Mouse (Mus musculus) heart, embryonic 11.5 days (tissue): ENCODE measurements around the gene Rfxap. TPM values are rescaled to one million over a fixed set of nuclear protein-coding genes. Genes with fewer than 3 reads are reported as not detected.
A peak's percentile ranks its signal among the peaks of the same experiment; 100 is the strongest.
"Not testable (repeated sequence)": the region's sequence is repeated elsewhere in the genome, so short reads cannot be mapped to it uniquely, and the experiment has no call there.

Experiments used
- ATAC-seq: fragments of 200-750 bp; cut with Nextera tagmentation; replicated peaks from 2 replicates; pipeline ENCODE4 v1.8.0; 2017; ENCODE audit warnings: moderate library complexity; ENCODE audit not compliant: insufficient number of reproducible peaks, low FRiP score, low TSS enrichment
- H3K27ac ChIP-seq: fragments of 300-500 bp; sonication (generic); 2 replicates; pipeline ENCODE4 v1.5.1; 2014; ENCODE audit warnings: mild to moderate bottlenecking, low read depth, low read length
- H3K27me3 ChIP-seq: fragments of 300-500 bp; sonication (generic); 2 replicates; pipeline ENCODE4 v1.6.1; 2014; ENCODE audit warnings: mild to moderate bottlenecking, low read length, mixed read lengths; ENCODE audit not compliant: control insufficient read depth, insufficient read depth
- H3K36me3 ChIP-seq: fragments of 300-500 bp; sonication (generic); 2 replicates; pipeline ENCODE4 v1.6.1; 2014; ENCODE audit warnings: mild to moderate bottlenecking, low read length, moderate library complexity, mixed read lengths; ENCODE audit not compliant: control insufficient read depth, insufficient read depth
- H3K4me1 ChIP-seq: fragments of 300-500 bp; sonication (generic); 2 replicates; pipeline ENCODE4 v1.6.1; 2014; ENCODE audit warnings: low read length; ENCODE audit not compliant: control insufficient read depth, insufficient read depth
- H3K4me2 ChIP-seq: fragments of 300-500 bp; sonication (generic); 2 replicates; pipeline ENCODE4 v1.6.1; 2014; ENCODE audit warnings: mild to moderate bottlenecking, moderate library complexity
- H3K4me3 ChIP-seq: fragments of 300-500 bp; sonication (generic); 2 replicates; pipeline ENCODE4 v1.5.1; 2014; ENCODE audit warnings: low read depth, low read length
- H3K9ac ChIP-seq: fragments of 300-500 bp; sonication (generic); 2 replicates; pipeline ENCODE4 v1.6.1; 2014; ENCODE audit warnings: mild to moderate bottlenecking, low read depth, low read length, moderate library complexity
- H3K9me3 ChIP-seq: fragments of 300-500 bp; sonication (generic); replicated peaks from 2 replicates; pipeline ENCODE4 v1.6.1; 2016; ENCODE audit warnings: low read length; ENCODE audit not compliant: control insufficient read depth
- WGBS: fragments of 180-500 bp; shearing (Covaris S2); extraction: QIAGEN DNeasy Blood & Tissue Kit; methylation state at CpG from one replicate; pipeline ENCODE4 v1.1.7; 2014; ENCODE audit not compliant: insufficient replicate concordance; 5-methylcytosine and 5-hydroxymethylcytosine counted together
- polyA plus RNA-seq: library from polyadenylated mRNA; unstranded; fragments of >200 nt; fragmentation: Nextera tagmentation; extraction: Ambion mirVana; gene quantifications from 2 replicates; pipeline ENCODE4 v1.2.1, GENCODE M21; 2014

Rfxap gene
- polyA plus RNA-seq, 1 experiment from 2014 or later, result 34.3 TPM

DNA sequence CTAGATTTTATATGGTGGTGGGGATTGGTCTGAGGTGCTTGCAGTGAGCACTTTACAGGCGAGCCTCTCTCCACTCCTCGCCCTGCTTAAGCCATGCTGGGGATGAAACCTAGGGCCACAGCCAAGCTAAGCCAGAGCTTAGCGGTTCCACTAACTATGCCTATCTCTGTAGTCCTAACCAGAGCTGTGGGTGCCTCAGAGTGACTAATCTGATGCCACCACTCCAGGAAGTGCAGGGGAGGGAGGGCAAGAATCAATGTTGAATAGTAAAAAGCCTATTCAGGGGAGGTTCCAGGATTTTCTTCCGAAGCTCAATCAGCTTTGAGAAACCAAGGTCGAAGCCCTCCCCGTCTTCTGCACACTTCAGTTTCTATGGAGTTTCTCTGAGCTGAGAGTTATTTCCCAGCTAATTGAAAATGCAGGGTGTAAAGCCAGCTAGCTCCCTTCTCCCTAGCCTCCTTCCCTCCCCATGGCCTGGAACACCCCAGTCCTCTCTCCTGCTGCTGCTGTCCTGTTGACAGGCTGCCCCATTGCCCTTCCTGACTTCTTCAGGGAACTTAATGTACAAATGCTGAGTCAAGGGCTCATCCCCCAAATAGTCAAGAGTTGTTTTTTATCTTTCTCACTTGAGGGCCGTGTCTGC lies 31.5 kb downstream of the Rfxap start:
- 53% methylated on average over 7 of the region's 7 CpGs for WGBS

DNA sequence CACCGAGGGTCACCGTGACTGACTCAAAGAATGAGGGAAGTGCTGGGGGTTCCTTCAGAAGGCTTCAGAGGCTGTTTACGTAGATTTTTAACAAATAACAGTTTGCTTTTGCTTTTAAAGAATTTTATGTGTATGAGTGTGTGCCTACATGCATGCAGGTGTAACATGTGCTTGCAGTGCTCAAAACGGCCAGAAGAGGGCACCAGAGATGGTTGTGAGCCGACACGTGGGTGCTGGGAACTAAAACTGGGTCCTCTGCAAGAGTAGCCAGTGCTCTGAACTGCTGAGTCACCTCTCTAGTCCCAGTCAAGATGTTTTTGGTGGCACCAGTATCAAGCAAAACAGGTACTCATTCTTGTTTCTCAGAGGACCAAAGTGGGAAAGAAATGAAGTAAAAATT lies 34.0 kb downstream of the Rfxap start:
- peaks cover 5% of the 10 kb centered on the region for H3K9me3 ChIP-seq
- H3K9ac ChIP-seq, result no peak overlapping the region
- H3K4me1 ChIP-seq, result no peaks in the 10 kb centered on the region
- H3K36me3 ChIP-seq, result no peaks in the 10 kb centered on the region
- WGBS, result 82% methylated on average over 6 of the region's 6 CpGs
- H3K27ac ChIP-seq, result no peak overlapping the region
- H3K27me3 ChIP-seq, result no peaks in the 10 kb centered on the region
- no peak overlapping the region for H3K4me2 ChIP-seq
- H3K4me3 ChIP-seq, result no peak overlapping the region
- no peak for ATAC-seq

More for the DNA sequence above, 31.5 kb downstream of the Rfxap start:
- Histone ChIP-seq H3K27ac (no peak overlapping the region), H3K9ac (no peak overlapping the region), H3K36me3 (no peaks in the 10 kb centered on the region), H3K9me3 (peaks cover 5% of the 10 kb centered on the region), H3K4me2 (no peak overlapping the region), H3K4me3 (no peak overlapping the region), H3K4me1 (no peaks in the 10 kb centered on the region), H3K27me3 (no peaks in the 10 kb centered on the region)
- no peak for ATAC-seq

DNA sequence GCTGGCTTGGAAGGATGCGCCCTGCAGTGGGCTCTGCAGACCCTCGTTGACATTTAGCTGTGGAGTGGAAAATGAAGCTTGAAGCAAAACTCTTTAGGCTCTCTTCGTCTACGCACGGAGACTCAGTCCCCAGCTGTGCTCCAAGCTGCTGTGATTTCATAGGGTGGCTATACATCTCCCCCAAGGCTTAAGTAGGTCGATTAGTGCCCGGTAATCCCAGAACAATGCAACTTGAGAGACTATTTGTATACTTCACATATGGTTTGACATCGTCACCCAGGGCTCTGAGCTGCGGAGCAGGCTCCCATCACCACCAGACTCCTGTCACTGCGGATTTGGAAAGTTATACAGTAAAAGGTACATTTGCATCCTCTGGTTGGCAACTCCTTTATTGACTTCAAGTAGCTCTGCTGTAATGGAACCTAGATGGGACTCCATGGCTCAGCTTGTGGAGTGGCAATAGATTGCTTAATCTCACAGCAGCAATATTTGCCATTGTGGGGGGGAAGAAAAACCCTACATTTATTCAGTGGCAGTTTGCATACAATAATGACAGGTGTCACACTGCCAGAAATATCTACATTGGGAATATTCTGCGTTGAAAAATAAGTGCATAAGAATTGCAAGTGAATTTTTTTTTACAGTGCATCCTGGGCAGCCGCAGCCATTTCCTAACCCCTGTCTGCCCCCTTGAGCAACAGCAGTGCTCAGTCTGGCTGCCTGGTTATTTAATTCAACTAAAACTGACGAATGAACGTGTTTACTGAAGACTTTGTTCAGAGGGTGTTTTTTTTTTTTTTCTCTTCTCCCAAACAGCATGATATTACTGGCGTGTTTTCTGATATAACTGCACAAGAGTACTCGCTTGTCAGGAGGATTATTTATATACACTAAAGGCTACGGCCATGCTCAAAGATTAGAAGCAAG lies 38.0 kb downstream of the Rfxap start:
- WGBS, result 73% methylated on average over 17 of the region's 17 CpGs
- ATAC-seq, result no peak

DNA sequence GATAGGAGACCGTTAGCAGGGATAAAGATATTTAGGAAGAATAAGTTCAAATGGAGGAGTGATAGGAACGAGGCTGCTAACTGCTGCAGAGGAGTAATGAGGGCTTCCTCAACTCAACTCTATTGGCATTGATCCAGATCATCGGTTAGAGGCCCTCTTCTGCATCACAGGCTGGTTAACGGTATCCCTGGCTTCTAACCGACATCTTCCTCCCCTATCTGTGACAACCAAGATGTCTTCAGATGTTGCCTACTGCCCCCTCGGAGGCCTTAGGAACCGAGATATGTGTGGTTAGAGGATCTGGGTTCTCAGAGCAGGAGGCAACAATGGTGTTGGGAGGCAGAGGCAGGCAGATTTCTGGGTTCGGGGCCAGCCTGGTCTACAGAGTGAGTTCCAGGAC lies 39.0 kb downstream of the Rfxap start:
- Histone ChIP-seq H3K9ac (no peak overlapping the region), H3K4me3 (no peak overlapping the region), H3K27me3 (no peaks in the 10 kb centered on the region), H3K4me1 (no peaks in the 10 kb centered on the region), H3K27ac (no peak overlapping the region), H3K9me3 (peaks cover 3% of the 10 kb centered on the region), H3K36me3 (no peaks in the 10 kb centered on the region), H3K4me2 (no peak overlapping the region)
- WGBS, result 83% methylated on average over 8 of the region's 8 CpGs
- ATAC-seq, result no peak

More for the DNA sequence above, 38.0 kb downstream of the Rfxap start:
- Histone ChIP-seq H3K9me3 (peaks cover 5% of the 10 kb centered on the region), H3K4me3 (no peak overlapping the region), H3K36me3 (no peaks in the 10 kb centered on the region), H3K27me3 (no peaks in the 10 kb centered on the region), H3K4me2 (no peak overlapping the region), H3K9ac (no peak overlapping the region), H3K27ac (no peak overlapping the region), H3K4me1 (no peaks in the 10 kb centered on the region)

DNA sequence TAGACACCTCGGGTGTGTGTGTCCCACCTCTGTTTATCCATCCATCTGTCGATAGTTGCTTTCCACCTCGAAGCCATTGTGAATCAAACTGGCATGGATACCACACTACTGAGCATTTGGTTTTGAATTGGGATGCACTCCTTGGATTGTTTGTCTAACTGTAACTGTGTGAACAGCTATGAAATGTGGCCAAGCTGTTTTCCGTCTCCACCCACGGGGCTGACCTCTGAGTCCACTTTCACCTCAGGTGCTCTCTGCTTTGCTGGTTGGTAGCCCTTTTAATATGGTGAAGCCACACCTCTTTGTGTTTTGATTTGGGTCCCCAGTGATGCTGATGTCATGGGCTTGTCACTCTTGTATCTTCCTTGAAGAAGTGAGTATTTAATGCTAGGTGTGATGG lies 40.8 kb downstream of the Rfxap start:
- WGBS, result 75% methylated on average over 5 of the region's 5 CpGs
- no peak overlapping the region for H3K4me2 ChIP-seq
- H3K9ac ChIP-seq, result no peak overlapping the region
- no peaks in the 10 kb centered on the region for H3K36me3 ChIP-seq
- no peaks in the 10 kb centered on the region for H3K9me3 ChIP-seq
- H3K27ac ChIP-seq, result no peak overlapping the region
- ATAC-seq, result no peak
- H3K27me3 ChIP-seq, result no peaks in the 10 kb centered on the region
- H3K4me3 ChIP-seq, result no peak overlapping the region
- no peaks in the 10 kb centered on the region for H3K4me1 ChIP-seq

DNA sequence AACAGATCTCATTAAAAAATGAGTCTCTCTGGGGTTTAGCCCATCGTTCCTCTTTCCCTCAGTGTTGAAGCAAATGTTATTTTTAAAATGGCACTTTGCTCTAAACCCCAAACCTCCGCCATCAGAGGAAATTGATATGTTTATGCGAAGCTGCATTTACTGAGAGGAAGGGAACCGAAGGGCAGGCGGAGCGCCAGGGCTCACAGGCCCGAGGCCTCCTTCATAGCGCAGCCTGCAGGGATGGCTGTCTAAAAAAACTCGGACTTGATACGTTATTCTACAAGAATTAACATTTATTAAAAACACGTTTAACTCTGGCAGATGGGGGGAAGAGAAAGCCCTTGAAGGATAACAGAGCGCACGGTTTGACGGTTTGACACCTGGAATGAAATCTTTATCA lies 41.6 kb downstream of the Rfxap start:
- Histone ChIP-seq H3K36me3 (no peaks in the 10 kb centered on the region), H3K4me3 (no peak overlapping the region), H3K4me1 (peaks cover 2% of the 10 kb centered on the region; the same call in 1 of the 2 replicates), H3K27ac (no peak overlapping the region), H3K27me3 (no peaks in the 10 kb centered on the region), H3K9me3 (no peaks in the 10 kb centered on the region), H3K4me2 (no peak overlapping the region), H3K9ac (no peak overlapping the region)
- ATAC-seq, result no peak
- WGBS, result 66% methylated on average over 14 of the region's 14 CpGs

DNA sequence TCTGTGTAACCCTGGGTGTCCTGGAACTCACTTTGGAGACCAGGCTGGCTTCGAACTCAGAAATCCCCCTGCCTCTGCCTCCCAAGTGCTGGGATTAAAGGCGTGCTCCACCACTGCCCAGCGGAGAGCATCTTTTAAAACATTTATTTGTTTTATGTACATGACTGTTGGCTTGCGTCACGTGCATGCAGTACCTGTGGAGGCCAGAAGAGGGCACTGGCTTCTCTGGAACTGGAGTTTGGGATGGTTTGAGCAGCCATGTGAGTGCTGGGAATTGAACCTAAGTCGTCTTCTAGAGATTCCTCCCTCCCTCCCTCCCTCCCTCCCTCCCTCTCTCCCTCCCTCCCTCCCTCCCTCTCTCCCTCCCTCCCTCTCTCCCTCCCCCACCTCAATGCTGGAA lies 42.1 kb downstream of the Rfxap start:
- not testable (repeated sequence) for H3K9ac ChIP-seq, H3K4me1 ChIP-seq, H3K36me3 ChIP-seq, H3K4me2 ChIP-seq, H3K27me3 ChIP-seq, H3K9me3 ChIP-seq, ATAC-seq, H3K27ac ChIP-seq, H3K4me3 ChIP-seq
- 80% methylated on average over 6 of the region's 6 CpGs for WGBS

DNA sequence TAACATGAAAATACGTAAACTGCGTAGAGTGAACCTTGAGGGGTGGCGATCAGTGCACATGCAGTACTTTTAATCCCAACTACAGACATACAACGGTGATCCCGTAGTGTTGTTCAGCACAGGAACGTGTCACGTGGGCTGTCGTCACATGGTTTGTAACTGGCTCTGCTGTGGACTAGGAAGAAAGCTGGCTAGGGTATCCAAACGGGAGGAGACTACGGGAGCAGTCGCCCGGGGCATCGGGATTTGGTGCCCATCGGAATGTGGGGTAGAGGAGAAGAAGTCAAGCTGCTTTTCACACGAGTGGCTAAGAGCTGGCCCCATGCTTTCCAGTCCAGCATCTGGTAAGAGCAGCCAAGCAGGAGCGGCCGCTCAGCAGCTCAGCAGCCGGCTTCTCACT lies 43.2 kb downstream of the Rfxap start:
- H3K4me3 ChIP-seq, result peak overlapping the region; percentile 21; the same call in 1 of the 2 replicates
- ATAC-seq, result no peak
- WGBS, result 50% methylated on average over 18 of the region's 18 CpGs
- H3K27ac ChIP-seq, result no peak overlapping the region
- H3K27me3 ChIP-seq, result no peaks in the 10 kb centered on the region
- H3K9me3 ChIP-seq, result no peaks in the 10 kb centered on the region
- H3K9ac ChIP-seq, result peak overlapping the region; percentile 34; the same call in 1 of the 2 replicates
- H3K4me1 ChIP-seq, result peaks cover 2% of the 10 kb centered on the region; the same call in 1 of the 2 replicates
- peak overlapping the region; percentile 50 for H3K4me2 ChIP-seq
- no peaks in the 10 kb centered on the region for H3K36me3 ChIP-seq
